Mouse (Mus musculus) gastrocnemius, postnatal 10 days (tissue): Measurements from ENCODE around the gene Slc3a1. TPM values are rescaled to one million over a fixed set of nuclear protein-coding genes. Genes with fewer than 3 reads are reported as not detected.

Source experiments
- DNase-seq: peaks from one replicate; pipeline ENCODE4 v3.0.0; 2021; ENCODE audit warnings: mixed read lengths
- total RNA-seq, 2 experiments: library from RNA; stranded (reverse); gene quantifications; 2 replicates each; pipeline ENCODE4 v1.2.3; 2021

Gene Slc3a1
- total RNA-seq, 2 experiments from 2014 or later, result 0.14 to 0.18 TPM

DNA sequence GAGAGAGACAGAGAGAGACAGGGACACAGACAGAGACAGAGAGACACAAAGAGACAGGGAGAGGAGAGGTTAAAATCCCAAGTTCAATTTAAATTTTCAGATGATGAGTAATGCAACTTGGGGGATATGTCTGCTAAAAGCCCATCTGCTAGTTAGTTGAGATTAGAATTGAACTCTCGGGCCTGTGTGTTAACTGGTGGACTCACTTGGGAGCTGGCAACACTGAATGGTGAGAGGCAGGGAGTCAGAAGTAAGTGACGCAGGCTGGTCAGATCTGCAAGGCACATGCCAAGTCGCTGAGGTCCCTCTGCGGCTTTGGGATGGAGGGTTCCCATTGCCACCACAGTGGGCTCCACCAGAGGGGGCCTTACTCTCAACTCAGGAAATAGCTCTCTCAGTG is 10.1 kb downstream of the Slc3a1 start:
- no peak for DNase-seq

DNA sequence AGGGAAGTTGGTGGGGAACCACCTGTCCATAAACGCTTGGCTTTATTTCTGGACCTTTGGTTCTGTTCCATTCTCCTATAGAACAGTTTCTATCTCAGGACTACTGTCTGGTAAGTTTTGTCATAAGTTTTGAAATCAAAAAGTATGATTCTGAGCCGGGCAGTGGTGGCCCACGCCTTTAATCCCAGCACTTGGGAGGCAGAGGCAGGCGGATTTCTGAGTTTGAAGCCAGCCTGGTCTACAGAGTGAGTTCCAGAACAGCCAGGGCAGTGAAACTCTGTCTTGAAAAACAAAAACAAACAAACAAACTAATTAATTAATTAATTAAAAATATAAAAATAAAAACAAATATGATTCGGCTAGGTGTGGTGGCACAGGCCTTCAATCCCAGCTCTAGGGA is 10.6 kb downstream of the Slc3a1 start:
- no peak for DNase-seq

DNA sequence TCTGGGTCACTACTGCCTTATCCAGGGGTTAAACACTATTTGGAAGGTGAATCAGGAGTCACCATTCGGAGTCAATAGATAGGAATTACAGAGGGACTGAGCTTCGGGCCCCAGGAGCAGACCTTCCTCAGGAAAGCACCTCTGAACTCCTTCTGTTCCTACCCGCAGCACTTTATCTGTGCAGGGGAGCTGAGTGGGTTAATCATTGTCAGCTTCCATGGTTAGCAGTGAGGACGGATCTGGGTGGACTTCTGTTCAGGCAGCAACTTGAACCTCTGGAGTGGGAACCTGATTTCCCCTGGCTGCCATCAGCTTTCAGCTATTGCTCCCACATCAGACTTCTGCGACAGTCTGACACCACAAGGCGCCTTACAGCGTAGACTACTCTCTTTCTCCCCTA is 12.7 kb downstream of the Slc3a1 start:
- DNase-seq, result no peak

DNA sequence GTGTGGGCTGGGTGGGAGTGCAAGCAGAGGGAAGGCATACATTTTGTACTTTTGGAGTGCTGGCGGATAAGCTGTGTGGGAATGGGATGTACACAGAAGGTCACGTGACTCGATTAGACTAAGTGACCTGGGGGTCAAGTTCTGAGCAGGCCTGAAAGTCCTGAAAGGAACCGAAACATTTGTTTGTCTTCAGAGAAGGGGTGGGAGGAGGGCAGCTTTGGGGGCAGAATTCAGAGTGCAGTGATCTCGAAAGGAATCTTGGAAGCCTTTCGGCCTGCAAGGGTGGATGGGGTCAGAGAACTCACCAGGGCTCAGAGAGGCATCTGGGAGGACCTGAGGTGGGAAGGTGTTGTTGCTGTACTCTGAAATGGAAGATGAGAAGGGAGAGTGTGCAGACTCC is 14.2 kb downstream of the Slc3a1 start:
- no peak for DNase-seq

DNA sequence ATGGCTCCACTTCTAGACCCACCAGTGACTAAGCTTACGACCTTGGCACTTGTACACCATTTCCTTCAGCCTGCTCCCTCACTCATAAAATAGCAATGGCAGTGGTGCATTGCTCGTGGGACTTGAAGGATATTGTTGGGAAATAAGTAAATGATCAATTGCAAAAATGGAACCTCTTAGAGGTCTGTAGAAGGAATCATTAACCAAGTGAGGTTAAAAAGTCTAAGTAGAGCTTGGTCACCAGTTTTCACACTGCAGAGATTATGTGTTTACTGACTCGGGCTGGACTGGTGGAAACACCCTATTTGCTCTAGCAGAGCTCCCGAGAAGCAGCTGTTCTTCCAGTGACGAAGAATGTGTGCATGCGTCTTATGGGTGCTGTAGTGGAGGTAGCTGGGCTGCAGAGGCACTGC is 15.2 kb downstream of the Slc3a1 start:
- DNase-seq, result no peak

DNA sequence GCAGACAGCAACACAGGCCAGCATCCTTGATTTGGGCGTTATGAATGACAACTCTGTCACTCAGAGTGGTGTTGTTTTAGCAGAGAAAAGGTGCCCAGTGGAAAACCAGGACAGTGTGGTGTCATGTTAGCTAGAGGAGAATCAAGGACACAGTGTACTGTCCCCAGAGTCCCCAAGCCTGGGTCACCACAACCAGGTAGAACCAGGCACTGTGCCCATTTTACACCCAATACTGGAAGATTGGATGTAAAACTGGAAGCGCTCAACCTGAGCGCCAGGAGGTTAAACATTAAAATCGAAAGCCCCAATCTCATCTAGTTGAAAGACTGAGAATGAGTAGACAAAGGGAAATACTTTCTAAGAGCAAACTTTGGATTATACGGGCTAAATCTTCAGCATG is 16.3 kb downstream of the Slc3a1 start:
- no peak for DNase-seq

DNA sequence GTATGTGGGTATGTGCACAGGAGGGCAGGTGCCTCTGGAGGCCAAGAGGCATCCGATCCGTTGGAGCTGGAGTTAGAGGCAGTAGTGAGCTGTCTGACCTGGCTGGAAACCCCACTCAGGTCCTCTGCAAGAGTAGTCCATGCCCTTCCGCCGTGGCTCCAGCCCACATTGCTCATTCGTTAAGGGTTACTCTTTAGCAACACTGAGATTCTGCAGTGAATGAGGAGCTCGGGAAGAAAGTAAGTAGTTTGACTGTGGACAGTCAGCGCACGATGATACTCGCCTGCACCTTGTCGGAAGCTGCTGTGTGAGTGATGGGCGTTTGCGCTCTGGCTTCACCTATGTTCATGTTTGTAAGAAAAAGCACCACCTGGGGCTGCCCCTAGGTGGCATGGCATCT is 17.0 kb downstream of the Slc3a1 start:
- no peak for DNase-seq

DNA sequence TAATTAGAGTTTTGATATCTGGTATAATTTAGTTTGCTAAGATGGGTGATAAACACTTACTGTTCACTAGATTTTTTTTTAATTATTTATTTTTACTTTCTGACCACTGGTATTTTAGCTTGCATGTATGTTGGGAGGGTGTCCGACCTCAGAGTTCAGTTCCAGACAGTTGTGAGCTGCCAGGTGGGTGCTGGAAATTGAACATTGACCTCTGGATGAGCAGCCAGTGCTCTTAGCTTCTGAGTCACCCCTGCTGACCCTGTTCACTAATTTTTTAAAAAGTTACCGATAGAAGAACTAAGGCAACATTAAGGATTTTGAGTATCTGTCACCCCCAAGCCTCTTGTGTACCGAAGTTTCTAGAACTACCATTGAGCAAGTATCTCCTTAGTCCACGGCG is 20.2 kb downstream of the Slc3a1 start:
- no peak for DNase-seq

DNA sequence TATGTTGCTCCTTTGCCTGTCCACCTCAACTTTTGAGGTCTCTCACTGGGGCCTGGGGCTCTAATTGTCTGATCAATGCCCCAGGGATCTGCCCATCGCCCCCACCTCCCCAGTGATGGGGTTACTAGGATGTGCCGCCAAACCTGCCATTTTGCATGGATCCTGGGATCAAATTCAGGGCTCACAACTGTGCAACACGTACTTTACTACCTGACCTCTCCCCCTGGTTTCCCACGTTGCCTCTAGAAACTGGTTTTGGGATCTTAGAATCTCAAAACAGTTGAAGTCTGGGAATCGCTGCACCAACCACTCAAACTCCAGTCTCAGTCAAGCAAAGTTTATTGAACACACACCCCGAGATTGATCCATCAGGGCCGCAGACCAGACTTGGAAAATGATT is 30.1 kb downstream of the Slc3a1 start:
- DNase-seq, result no peak

DNA sequence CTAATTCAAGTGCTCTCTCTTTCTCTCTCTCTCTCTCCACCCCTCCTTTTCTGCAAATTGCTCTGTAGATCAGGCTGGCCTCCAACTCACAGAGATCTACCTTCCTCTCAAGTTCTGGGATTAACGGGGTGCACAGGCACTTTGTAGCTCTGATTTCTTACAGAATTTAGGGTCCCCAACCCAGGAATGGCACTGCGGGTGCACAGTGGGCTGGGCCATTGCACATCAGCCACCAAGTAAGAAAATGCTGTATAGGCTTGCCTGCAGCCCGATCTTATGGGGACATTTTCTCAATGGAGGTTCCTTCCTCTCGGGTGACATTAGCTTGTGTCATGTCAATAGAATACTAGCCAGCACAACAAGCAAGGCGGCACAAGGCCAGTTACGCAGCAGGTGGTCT is 31.0 kb downstream of the Slc3a1 start:
- no peak for DNase-seq

DNA sequence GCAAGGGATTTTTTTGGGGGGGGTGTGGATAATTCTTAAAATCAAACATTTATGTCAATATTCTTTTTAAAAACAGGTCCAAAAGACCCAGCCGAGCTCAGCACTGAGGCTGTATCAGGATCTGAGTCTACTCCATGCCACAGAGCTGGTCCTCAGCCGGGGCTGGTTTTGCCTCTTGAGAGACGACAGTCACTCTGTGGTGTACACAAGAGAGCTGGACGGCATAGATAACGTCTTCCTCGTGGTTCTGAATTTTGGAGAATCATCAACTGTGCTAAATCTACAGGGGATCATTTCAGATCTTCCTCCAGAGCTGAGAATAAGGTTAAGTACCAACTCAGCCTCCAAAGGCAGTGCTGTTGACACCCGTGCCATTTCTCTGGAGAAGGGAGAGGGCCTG is 35.4 kb downstream of the Slc3a1 start:
- DNase-seq, result no peak

DNA sequence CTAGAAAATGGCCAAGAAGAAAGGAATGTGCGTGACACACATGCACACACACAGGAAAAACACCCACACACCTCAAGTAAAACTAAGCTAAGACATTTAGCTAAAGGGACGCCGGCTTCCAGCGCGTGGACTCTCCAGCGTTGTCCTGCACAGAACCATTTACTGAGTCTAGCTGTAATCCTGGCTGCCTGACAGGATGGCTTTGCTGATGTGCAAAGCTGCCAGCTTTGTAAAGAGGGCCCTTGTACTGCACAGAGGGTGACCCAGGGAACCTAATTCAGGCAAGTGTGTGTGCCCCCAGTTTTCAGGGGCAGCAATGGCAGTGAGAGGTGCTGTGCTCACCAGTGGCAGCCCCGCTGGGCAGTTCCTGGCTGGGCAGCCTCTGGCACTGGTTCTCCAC is 39.2 kb downstream of the Slc3a1 start:
- DNase-seq, result no peak

DNA sequence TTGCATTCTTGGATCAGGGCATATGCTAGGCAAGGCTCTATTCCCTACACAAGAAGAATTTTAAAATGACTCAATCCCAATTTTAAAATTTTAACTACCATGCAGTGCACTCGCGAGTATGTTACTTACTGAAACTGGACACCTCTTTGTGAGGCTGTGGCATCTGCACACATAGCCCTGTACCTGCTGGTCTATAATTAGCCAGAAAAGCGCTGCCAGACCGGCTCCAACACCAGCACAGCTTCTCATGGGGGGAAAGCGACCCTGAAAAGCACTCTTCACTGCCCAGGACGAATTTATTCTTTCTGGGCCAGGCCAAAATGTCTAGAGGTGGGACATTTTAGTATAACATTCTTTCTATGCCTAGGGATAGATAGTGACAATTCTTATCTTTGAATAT is 42.5 kb downstream of the Slc3a1 start:
- no peak for DNase-seq

DNA sequence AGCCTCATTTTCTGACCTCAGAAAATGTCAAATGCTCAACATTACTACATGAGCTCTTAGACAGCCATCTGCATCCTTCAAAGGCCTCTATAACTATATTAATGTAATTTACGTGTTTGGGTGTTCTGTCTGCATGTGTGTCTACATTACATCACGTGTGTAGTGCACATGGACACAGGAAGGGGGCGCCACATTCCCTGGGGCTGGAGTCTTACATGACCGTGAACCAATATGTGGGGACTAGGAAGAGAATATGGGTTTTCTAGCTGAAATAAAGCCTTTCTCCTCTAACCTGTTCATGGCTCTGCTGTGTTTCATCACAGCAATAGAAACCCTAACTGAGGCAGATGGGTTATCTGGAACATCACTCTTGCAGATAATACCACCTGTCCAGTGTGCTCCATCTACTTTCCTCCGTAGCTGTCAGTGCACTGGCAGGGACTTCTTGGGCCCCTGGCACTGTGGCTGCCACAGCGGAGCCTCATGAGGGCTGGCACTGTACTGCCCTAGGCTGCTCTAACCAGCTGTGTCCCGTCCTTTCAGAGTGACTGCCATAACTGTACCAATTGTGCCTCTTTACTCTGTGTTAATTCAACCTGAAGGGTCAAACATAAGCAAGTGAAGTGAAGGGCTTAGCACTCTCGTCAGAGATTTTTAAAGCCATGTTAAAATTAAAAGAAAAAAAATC is 43.1 kb downstream of the Slc3a1 start:
- no peak for DNase-seq

DNA sequence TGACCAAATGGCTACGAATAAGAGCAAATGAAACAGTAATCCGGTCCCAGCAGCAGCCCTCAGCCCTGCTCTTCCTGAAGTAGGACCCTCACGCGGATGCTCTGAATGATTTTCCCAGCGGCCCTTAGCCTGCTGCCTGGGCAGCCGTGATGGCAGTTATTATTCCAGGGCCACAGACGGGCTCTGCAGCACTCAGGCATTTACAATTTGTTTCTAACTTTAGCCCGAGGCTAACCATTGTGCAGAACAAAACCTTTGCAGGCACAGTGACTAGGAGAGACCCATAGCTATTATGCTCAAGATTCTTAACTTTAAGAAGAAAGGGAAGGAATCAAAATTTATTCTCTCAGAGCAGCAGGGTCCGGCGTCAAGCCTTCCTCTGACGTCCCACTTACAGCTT is 44.2 kb downstream of the Slc3a1 start:
- DNase-seq, result no peak

DNA sequence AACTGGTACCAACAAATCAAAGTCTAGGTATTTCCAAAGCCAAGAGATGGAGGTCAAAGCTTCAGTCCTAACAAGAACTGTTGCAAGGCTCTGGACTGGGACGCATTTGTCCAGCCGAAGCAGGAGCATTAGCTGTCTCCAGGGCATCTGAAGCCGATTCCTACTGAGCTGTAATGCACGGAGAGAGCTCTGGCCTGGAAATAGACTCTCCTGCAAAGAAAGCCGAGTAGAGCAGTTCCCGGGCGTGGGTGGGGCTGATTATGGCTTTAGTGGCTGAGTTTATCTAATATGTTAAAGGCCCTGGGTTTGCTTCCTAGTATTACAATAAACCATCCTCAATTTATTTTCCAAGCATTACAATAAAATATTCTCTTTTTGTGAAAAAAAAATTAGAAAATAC is 45.0 kb downstream of the Slc3a1 start:
- no peak for DNase-seq

DNA sequence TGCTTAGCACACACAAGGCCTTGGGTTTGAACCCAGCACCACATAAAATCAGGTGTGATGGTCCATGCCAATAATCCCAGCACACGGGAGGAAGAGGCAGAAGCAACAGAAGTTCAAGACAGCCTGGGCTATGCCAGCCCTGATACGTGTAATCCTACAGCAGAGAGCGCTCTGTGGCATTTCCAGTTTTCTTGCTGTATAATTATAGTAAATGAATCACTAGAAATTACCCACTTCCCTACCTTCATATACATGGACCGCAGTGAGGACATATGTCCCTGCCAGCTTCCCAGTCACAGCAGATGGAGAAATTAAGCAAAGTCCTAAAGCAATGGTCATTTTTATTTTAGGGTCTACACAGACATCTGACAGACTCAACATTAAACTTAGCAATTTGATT is 45.9 kb downstream of the Slc3a1 start:
- DNase-seq, result no peak

DNA sequence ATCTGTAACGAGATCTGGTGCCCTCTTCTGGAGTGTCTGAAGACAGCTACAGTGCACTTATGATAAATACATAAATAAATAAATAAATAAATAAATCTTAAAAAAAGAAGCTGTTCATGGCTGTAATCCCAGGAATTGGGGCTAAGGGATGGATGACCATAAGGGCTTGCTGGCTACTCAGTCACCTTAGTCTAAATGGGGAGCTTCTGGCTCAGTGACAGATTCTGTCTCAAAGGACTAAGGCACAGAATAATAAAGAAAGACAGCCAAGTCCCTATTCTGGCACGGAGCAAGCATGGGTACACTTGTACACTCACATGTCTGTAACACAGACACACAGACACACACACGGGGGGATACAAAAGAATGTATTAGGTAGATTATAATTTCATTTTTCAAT is 51.1 kb downstream of the Slc3a1 start:
- no peak for DNase-seq

DNA sequence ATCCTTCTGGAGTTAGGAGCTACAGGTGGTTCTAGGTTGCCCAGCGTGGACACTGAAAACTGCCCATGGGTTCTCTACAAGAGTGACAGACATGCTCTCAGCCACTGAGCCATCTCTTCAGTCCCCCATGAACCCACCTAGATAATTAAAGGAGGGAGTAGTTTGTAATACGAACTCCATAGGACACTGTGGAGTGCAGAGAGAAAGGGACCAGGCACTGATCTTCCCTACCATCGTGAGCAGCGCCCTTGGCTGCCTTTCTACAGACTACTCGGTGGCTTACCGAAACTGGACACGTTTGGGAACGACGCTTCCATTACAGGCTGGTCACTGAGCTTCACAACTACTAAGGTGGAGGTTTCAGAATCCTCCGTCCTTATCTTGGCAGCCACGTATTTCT is 52.6 kb downstream of the Slc3a1 start:
- DNase-seq, result no peak

DNA sequence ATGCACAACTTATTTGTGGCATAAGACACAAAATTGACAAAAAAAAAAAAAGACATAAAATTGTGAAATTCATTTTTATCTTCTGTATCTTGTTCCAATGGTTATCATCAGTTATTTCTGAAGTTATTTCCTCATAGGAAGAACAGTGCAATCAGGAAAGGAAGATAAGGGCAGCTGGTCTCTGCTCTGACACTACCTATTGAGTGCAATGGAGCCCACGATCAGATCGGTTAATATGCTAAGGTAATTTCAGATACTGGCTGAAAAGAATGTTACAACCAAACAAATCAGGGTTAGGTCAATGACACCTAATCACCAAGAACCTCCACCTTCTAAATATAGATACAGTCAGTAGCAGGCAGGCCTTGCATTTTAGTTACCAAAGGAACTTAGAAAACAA is 57.2 kb downstream of the Slc3a1 start:
- DNase-seq, result no peak

DNA sequence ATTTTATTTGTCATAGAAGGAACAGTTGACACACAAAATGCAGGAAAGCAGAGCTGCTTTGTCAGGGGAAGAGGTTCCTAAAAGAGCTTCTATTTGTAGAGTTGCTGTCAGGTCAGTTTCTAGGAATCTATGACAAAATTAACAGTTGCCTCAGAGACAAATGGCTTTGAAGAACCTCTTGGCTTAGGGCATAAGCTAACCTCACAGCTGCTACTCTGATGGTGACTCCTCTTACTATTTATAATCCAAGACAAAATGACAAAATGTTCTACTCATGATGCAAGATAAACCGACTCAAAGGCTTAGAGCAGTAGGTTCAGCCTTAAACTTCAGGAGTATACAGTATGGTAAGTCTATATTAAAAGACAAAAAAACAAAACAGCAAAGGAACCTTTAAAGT is 58.3 kb downstream of the Slc3a1 start:
- DNase-seq, result no peak

DNA sequence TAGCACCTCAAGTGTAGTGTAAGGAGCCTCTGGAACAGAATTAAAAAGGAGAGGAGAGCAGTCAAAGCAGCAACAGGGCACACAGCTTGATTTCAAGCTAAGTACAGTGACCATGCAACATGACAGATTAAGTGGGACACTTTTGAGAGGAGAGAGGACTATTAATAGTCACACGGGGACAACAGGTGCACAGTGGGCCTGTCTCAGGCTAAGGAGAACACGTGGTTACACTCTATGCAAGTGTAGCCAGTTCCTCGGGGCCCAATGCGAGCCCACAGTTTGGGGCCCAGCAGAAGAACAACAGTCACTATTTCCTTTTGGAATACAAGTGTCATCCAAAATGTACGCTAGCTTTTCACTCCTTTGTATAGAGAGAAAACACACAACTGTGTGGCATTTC is 59.4 kb downstream of the Slc3a1 start:
- peak; percentile 41 for DNase-seq

DNA sequence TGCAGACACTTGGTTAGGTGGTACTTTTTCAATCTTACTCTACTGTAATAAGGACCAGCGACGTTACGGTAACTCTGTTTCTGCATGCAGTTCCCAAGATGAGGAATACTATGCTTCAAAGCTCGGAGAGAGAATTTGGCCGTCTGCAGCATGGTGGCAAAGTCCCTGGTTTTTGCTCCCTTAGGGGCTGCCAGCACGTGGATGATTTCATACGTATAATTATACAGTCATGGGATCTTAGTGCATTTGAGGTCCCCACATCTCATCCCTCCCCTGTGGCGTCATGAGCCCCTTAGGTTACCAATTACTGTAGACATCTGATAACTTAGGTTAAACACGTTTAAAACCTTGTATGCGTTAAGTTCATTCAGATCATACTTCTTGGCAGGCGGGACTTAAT is 60.2 kb downstream of the Slc3a1 start:
- DNase-seq, result no peak

DNA sequence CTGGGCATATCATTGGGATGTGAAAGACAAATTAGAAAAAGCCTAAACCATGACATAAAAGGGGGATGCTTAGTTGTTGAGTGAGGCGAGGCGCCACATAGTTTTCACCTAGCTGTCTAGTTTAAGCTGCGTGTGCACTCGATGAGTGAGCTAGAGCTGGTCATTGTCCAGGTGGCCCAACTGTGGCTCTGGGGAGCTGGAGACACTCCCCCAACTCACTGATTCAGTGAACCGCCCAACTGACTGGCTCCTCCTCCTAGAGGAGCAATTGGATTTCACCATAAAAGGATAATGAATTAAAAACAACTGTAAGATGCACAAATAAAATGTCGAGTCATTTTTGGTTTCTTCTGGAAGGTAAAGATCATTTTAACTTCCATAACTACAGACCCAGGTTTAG is 60.8 kb downstream of the Slc3a1 start:
- DNase-seq, result no peak

DNA sequence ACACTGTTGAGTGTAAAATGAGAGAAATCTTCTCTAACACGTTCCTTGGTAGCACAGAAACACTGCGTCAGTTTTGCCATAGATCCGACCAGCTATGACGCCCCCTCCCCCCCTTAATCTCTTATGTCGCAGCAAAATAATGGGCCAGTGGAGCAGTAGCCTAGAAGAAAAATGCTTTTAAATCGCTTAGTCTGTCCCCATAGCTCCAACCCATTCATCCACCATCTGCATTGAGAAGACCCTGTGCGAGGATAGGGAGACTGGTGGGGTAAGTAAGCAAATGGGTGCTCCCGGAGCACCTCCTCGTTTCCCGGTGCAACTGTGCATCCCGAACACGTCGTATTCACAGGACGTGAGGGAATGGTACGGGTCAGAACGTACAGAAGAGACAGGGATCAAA is 61.4 kb downstream of the Slc3a1 start:
- DNase-seq, result no peak
